Mouse (Mus musculus) intestine, embryonic 16.5 days (tissue): Measurements from ENCODE around the gene Asxl1. TPM values are rescaled to one million over a fixed set of nuclear protein-coding genes. Genes with fewer than 3 reads are reported as not detected.

ENCODE experiments used
- ATAC-seq: fragments of 200-750 bp; cut with Nextera tagmentation; 2 replicates; pipeline ENCODE4 v1.8.0; 2017; ENCODE audit warnings: moderate TSS enrichment, moderate library complexity
- H3K27ac ChIP-seq: fragments of 300-500 bp; sonication (generic); 2 replicates; pipeline ENCODE4 v1.5.1; 2014; ENCODE audit warnings: mild to moderate bottlenecking, low read length
- H3K27me3 ChIP-seq: fragments of 300-500 bp; sonication (generic); replicated peaks from 2 replicates; pipeline ENCODE4 v1.6.1; 2014; ENCODE audit warnings: low read length, control low read depth, mixed read lengths; ENCODE audit not compliant: control insufficient read depth, insufficient read depth
- H3K36me3 ChIP-seq: fragments of 300-500 bp; sonication (generic); 2 replicates; pipeline ENCODE4 v1.6.1; 2014; ENCODE audit warnings: low read length, control low read depth; ENCODE audit not compliant: control insufficient read depth, insufficient read depth
- H3K4me1 ChIP-seq: fragments of 300-500 bp; sonication (generic); 2 replicates; pipeline ENCODE4 v1.6.1; 2014; ENCODE audit warnings: low read length, control low read depth, mixed read lengths; ENCODE audit not compliant: control insufficient read depth, insufficient read depth
- H3K4me2 ChIP-seq: fragments of 300-500 bp; sonication (generic); 2 replicates; pipeline ENCODE4 v1.6.1; 2014; ENCODE audit warnings: low read depth, low read length, control low read depth
- H3K4me3 ChIP-seq: fragments of 300-500 bp; sonication (generic); 2 replicates; pipeline ENCODE4 v1.5.1; 2014; ENCODE audit warnings: mild to moderate bottlenecking, low read length
- H3K9ac ChIP-seq: fragments of 300-500 bp; sonication (generic); 2 replicates; pipeline ENCODE4 v1.6.1; 2014; ENCODE audit warnings: low read depth, low read length
- H3K9me3 ChIP-seq: fragments of 300-500 bp; sonication (generic); 2 replicates; pipeline ENCODE4 v1.6.1; 2016; ENCODE audit warnings: low read length, control low read depth; ENCODE audit not compliant: control insufficient read depth
- WGBS: fragments of 180-500 bp; shearing (Covaris S2); extraction: QIAGEN DNeasy Blood & Tissue Kit; methylation state at CpG from one replicate; pipeline ENCODE4 v1.1.7; 2014; 5-methylcytosine and 5-hydroxymethylcytosine counted together
- polyA plus RNA-seq: library from polyadenylated mRNA; unstranded; fragments of >200 nt; fragmentation: Nextera tagmentation; extraction: Ambion mirVana; gene quantifications from 2 replicates; pipeline ENCODE4 v1.2.1, GENCODE M21; 2015

Gene Asxl1
- polyA plus RNA-seq, 1 experiment from 2014 or later, result 6.9 TPM

DNA sequence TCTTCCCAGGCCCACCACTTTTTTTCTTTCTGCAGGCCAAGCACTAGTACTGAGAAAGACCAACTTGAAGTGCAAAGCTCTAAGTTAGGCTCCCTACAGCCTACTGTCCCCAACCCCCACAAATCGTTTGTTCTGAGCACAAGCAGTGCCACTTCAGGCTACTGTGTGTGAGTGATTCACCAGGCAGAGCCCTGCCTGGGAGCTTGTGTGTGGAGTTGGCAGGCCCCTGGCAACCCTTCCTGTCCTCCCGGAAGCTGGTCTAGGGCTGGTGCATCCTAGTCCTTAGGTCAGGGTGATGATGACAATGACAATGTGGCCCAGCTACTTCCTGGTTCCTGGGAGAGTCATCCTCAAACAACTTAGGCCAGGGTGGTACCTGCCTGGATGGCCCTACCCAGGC, 82.9 kb downstream of the Asxl1 start:
- H3K27me3 ChIP-seq, result no peaks in the 10 kb centered on the region
- no peak for ATAC-seq
- no peak overlapping the region for H3K4me3 ChIP-seq
- peak overlapping the region; percentile 73 for H3K27ac ChIP-seq
- no peak overlapping the region for H3K4me2 ChIP-seq
- H3K9me3 ChIP-seq, result no peaks in the 10 kb centered on the region
- WGBS, result 51% methylated on average over 2 of the region's 2 CpGs
- no peak overlapping the region for H3K9ac ChIP-seq
- H3K4me1 ChIP-seq, result peaks cover 74% of the 10 kb centered on the region
- H3K36me3 ChIP-seq, result peaks cover 3% of the 10 kb centered on the region; the same call in 1 of the 2 replicates

DNA sequence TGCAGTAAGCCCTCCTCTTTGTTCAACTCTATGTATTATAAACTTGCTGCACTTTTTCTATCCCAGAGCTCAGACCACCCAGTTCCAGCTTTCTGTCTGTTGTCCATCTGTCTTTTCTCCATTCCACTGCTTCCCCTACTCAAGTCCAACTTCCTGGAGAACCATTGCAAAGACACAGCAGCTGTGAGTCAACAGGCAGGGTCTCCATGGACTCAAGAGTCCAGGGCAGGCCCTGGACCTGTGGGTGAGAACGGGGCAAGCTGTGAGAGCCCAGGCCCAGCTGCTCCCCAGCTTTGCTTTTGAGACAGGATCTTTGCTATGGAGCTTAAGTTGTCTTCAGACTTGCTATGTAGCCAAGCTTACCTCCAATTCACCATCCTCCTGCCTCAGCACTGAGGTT, 84.9 kb downstream of the Asxl1 start:
- Histone ChIP-seq H3K36me3 (peaks cover 7% of the 10 kb centered on the region), H3K4me2 (no peak overlapping the region), H3K4me1 (peaks cover 74% of the 10 kb centered on the region), H3K4me3 (no peak overlapping the region), H3K9me3 (no peaks in the 10 kb centered on the region), H3K27ac (peak overlapping the region; percentile 14; the same call in 1 of the 2 replicates), H3K27me3 (no peaks in the 10 kb centered on the region), H3K9ac (no peak overlapping the region)
- ATAC-seq, result no peak
- WGBS, result 83% methylated on average over 1 of the region's 1 CpGs

DNA sequence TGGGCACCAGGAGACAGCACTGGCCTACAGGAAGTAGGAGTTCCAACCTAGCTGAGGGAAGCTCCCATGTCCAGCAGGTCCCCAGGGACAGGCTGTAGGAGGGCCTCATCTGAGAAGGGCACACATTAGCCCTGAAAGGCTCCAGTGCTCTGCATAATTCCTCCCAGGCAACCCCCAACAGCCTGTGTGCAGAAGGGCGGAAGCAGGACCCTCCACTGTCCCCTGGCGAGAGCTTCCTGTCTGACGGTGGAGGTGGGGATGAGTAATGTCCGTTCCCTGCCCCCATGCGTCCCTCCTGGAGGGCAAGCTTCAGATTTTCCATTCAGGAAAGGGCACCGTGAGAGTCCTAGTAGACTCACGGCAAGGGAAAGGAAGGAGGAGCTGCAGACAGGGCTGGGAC, 86.9 kb downstream of the Asxl1 start:
- ATAC-seq, result no peak
- H3K27me3 ChIP-seq, result no peaks in the 10 kb centered on the region
- peaks cover 7% of the 10 kb centered on the region for H3K36me3 ChIP-seq
- H3K4me3 ChIP-seq, result no peak overlapping the region
- H3K9me3 ChIP-seq, result no peaks in the 10 kb centered on the region
- H3K4me2 ChIP-seq, result no peak overlapping the region
- H3K4me1 ChIP-seq, result peaks cover 78% of the 10 kb centered on the region
- 43% methylated on average over 7 of the region's 7 CpGs for WGBS
- peak overlapping the region; percentile 38; the same call in 1 of the 2 replicates for H3K27ac ChIP-seq
- 0 out of 2 replicates have a peak overlapping the region, but pooled peaks have one; percentile 12 for H3K9ac ChIP-seq

DNA sequence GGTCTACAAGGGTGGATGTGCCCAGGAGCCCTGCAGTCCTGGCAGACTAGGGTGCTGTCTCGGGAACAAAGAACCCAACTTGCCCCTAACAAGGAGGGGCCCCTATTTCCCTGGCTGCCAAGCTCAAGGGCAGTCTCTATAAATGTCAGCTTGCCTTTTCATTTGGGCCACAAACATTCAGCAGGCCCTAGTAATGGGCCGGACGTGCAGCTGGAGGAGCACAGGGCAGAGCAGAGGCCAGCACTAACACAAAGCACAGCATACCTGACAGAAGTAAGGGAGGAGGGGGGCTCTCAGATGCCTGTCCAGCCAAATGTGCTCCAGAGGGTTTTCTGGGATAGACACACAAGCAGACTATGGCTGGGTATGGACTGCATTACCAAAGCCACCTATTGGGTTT, 88.2 kb downstream of the Asxl1 start:
- ATAC-seq, result no peak
- H3K27ac ChIP-seq, result peak overlapping the region; percentile 45; the same call in 1 of the 2 replicates
- no peak overlapping the region for H3K4me2 ChIP-seq
- peaks cover 78% of the 10 kb centered on the region for H3K4me1 ChIP-seq
- H3K27me3 ChIP-seq, result no peaks in the 10 kb centered on the region
- peak overlapping the region; percentile 52 for H3K9ac ChIP-seq
- H3K4me3 ChIP-seq, result no peak overlapping the region
- H3K9me3 ChIP-seq, result no peaks in the 10 kb centered on the region
- 29% methylated on average over 3 of the region's 3 CpGs for WGBS
- peaks cover 7% of the 10 kb centered on the region for H3K36me3 ChIP-seq

DNA sequence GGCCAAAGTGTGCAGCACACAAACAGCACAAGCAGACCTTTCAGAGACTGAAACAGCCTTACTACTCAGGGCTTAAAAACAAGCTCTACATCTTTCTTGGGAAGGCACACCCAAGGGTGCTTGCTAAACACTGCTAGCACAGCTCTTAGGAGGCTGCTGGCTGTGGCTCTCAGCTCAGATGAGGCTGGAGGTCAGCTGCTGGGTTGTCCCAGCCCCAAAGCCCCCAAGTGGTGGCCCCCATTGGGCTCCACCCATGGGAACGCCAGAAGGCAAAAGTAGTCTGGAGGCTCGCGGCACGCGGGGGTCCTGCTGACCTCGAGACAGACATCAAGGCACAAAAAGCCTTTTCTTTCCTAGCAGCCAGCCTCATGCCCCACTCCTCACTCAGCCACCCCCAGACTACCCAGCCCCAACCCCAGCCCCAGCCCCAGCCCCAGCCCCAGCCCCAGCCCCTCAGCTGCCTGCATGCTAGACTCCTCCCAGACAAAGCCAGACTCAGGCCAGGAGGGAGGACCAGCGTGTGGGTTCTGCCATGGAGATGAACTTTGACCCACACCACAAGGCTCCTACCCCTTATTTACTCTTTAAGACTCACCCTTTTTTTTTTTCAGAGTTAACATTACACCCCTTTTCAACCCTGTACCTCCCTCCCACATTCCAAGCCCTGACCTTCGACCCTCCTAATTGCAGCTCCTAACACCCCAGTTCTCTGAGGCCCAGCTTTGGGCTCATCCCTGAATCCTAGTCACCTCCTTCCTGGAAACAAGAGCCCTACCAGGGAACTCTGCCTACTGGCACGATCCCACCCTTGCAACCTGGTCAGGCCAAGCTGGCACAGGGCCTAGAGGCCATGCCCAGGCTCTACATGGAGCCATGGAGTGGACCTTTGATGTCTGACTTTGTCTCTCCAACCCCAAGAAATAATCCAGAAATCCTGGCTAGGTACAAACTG, 89.5 kb downstream of the Asxl1 start:
- H3K4me3 ChIP-seq, result no peak overlapping the region
- peak overlapping the region; percentile 30 for H3K9ac ChIP-seq
- peak overlapping the region; percentile 10 for H3K4me2 ChIP-seq
- peak; percentile 75 for ATAC-seq
- H3K36me3 ChIP-seq, result peaks cover 7% of the 10 kb centered on the region
- no peaks in the 10 kb centered on the region for H3K27me3 ChIP-seq
- H3K4me1 ChIP-seq, result peaks cover 78% of the 10 kb centered on the region
- 13% methylated on average over 9 of the region's 9 CpGs for WGBS
- no peaks in the 10 kb centered on the region for H3K9me3 ChIP-seq
- peak overlapping the region; percentile 82 for H3K27ac ChIP-seq

DNA sequence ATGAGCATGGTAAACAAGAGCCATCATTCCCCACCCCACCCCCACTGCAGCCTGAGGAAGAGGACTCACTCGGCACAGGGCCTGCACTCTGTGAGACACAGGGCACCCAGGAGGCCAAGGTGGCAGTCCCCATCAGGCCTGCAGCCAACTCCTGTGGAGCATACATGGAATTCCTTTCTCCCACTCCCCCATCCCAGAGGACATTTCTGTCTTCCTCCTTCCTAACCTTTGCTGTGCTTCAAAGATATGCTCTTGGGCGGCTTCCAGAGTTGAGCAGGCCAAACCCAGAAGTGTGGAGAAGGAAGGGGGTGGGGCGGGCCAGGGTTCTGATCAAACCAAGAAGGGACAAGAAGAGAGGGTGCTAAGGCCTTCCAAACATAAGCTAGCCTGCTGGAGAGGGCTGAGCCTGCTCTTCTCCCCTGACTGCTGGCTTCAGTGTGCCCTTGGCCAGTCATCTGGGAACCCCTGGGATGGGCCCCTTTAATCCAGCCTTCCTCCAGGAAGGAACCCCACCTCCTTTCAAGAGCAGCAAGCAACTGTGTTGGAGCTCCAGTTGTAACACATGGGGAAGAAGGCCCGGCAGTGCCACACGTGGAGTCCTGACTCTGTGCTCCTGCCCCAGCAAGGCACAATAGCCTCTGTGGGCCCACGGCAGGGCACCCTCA, 91.1 kb downstream of the Asxl1 start:
- H3K4me2 ChIP-seq, result peak overlapping the region; percentile 10
- H3K27ac ChIP-seq, result peak overlapping the region; percentile 82
- H3K9me3 ChIP-seq, result no peaks in the 10 kb centered on the region
- peaks cover 7% of the 10 kb centered on the region for H3K36me3 ChIP-seq
- H3K9ac ChIP-seq, result peak overlapping the region; percentile 39
- WGBS, result 19% methylated on average over 6 of the region's 6 CpGs
- no peak overlapping the region; the same call in 1 of the 2 replicates for H3K4me3 ChIP-seq
- ATAC-seq, result peak; percentile 45
- peaks cover 90% of the 10 kb centered on the region for H3K4me1 ChIP-seq
- H3K27me3 ChIP-seq, result no peaks in the 10 kb centered on the region

DNA sequence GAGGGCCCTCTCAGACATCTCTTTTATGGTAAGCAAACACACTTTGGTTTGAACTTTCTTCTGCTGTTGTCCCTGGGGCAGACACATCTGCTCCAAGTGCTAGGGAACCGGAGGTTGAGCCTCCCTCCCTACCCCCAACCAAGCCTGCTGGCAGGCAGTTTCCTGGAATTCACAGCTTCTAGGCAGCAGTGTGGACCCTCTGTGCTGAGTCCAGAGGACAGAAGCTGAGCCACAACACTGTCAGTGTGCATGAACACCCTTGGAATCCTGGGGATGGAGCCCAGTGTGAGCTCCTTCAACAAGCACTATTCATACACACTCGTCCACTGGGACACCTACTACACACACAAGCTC, 91.7 kb downstream of the Asxl1 start:
- peak overlapping the region; percentile 82 for H3K27ac ChIP-seq
- H3K27me3 ChIP-seq, result no peaks in the 10 kb centered on the region
- H3K4me2 ChIP-seq, result peak overlapping the region; percentile 10
- peaks cover 7% of the 10 kb centered on the region for H3K36me3 ChIP-seq
- H3K4me1 ChIP-seq, result peaks cover 93% of the 10 kb centered on the region
- ATAC-seq, result peak; percentile 34; the same call in 1 of the 2 replicates
- peak overlapping the region; percentile 39 for H3K9ac ChIP-seq
- WGBS, result 23% methylated on average over 2 of the region's 2 CpGs
- H3K4me3 ChIP-seq, result no peak overlapping the region; the same call in 1 of the 2 replicates
- no peaks in the 10 kb centered on the region for H3K9me3 ChIP-seq

DNA sequence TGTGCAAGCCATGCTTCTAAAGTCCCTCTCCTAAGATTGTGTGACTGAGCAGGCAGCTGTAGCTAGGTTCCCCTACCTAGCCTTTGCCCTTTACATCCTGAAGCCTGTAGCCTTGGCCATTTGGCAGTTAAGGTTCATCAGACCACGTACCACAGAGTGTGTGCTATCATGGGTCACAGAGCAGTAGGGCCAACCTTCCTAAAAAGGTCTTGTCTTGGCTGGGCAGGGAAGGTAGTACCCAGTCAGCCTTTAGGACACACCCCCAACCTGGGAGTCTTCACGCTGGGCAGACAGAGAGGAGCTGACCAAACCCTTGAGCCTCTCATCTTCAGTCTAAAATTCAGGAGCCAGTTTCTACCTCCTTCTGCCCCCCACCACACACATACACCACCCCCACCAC, 95.1 kb downstream of the Asxl1 start:
- H3K4me2 ChIP-seq, result peak overlapping the region; percentile 98
- no peak overlapping the region; the same call in 1 of the 2 replicates for H3K9ac ChIP-seq
- H3K4me1 ChIP-seq, result peaks cover 69% of the 10 kb centered on the region

DNA sequence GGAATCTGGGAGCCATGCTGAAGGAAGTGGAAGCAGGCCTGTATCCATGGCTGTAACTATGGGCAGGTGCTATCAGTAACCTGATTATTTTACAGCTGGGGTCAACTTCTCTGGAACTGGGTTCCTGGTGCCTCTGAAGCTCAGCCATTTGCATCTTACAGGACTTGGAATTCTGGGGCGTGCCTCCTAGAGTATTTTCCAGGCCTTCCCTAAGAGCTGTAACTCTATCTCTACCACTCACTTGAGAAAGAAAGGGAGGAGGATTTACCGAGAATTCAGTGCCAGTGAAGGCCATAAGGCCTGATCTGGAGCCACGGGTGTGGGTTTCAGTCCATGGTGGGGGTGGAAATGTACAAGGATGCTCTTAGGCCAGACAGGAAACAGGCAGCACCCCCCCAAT, 95.6 kb downstream of the Asxl1 start:
- peak overlapping the region; percentile 98 for H3K4me2 ChIP-seq
- no peaks in the 10 kb centered on the region for H3K36me3 ChIP-seq
- H3K4me1 ChIP-seq, result peaks cover 64% of the 10 kb centered on the region
- peak overlapping the region; percentile 99 for H3K4me3 ChIP-seq
- no peaks in the 10 kb centered on the region for H3K27me3 ChIP-seq
- 31% methylated on average over 3 of the region's 3 CpGs for WGBS
- H3K9ac ChIP-seq, result peak overlapping the region; percentile 97
- no peaks in the 10 kb centered on the region for H3K9me3 ChIP-seq
- peak overlapping the region; percentile 100 for H3K27ac ChIP-seq
- peak; percentile 20 for ATAC-seq

More for the DNA sequence above, 95.1 kb downstream of the Asxl1 start:
- WGBS, result 41% methylated on average over 2 of the region's 2 CpGs
- no peaks in the 10 kb centered on the region for H3K27me3 ChIP-seq
- H3K9me3 ChIP-seq, result no peaks in the 10 kb centered on the region
- peak overlapping the region; percentile 99; the same call in 1 of the 2 replicates for H3K4me3 ChIP-seq
- no peaks in the 10 kb centered on the region for H3K36me3 ChIP-seq
- no peak for ATAC-seq
- peak overlapping the region; percentile 100 for H3K27ac ChIP-seq
